Mouse (Mus musculus): Measurements from ENCODE around the gene Rpl35a. TPM values are rescaled to one million over a fixed set of nuclear protein-coding genes. Genes with fewer than 3 reads are reported as not detected.
"Not testable (repeated sequence)": the region's sequence is repeated elsewhere in the genome, so short reads cannot be mapped to it uniquely, and the experiment has no call there.

The Rpl35a gene
- total RNA-seq (2022) = 100 to 1,000 TPM; 315 to 399 (median 349) TPM

- peak; percentile 78 to 88 for DNase-seq (ENCODE audit: low spot score in 2 of 2)
These were observed at the start of gene Rpl35a, which contains the start of gene Iqcg for GRCm38 (mm10) chr16:33056095-33056785. Rpl35a (plus strand) TSS chr16:33056453. Iqcg (minus strand) TSS chr16:33056218.

GRCm38 (mm10) chr16:33006888-33007287 lies 49.4 kb upstream of the Rpl35a start:
- no peak for DNase-seq (ENCODE audit: low spot score in 2 of 2)

- DNase-seq (ENCODE audit: low spot score in 2 of 2) = no peak
These were observed 48.8 kb upstream of the Rpl35a start for GRCm38 (mm10) chr16:33007436-33007835.

- DNase-seq (ENCODE audit: low spot score in 2 of 2) = peak in 1 of 2 experiments; percentile 26
These were observed 46.1 kb upstream of the Rpl35a start for GRCm38 (mm10) chr16:33010166-33010565.

- no peak for DNase-seq (ENCODE audit: low spot score in 2 of 2)
These were observed 42.5 kb upstream of the Rpl35a start for GRCm38 (mm10) chr16:33013801-33014200.

- no peak for DNase-seq (ENCODE audit: low spot score in 2 of 2)
These were observed 41.3 kb upstream of the Rpl35a start for GRCm38 (mm10) chr16:33014921-33015320.

GRCm38 (mm10) chr16:33015396-33015907 lies 40.8 kb upstream of the Rpl35a start:
- no peak for DNase-seq (ENCODE audit: low spot score in 2 of 2)

GRCm38 (mm10) chr16:33015986-33016385 lies 40.3 kb upstream of the Rpl35a start:
- no peak for DNase-seq (ENCODE audit: low spot score in 2 of 2)

- no peak for DNase-seq (ENCODE audit: low spot score in 2 of 2)
These were observed 38.4 kb upstream of the Rpl35a start for GRCm38 (mm10) chr16:33017677-33018349.

- DNase-seq (ENCODE audit: low spot score in 2 of 2) = no peak
These were observed 37.0 kb upstream of the Rpl35a start for GRCm38 (mm10) chr16:33019117-33019770.

- DNase-seq (ENCODE audit: low spot score in 2 of 2) = no peak
These were observed 34.9 kb upstream of the Rpl35a start for GRCm38 (mm10) chr16:33021381-33021780.

GRCm38 (mm10) chr16:33023750-33024149 lies 32.5 kb upstream of the Rpl35a start:
- peak; percentile 43 to 60 for DNase-seq (ENCODE audit: low spot score in 2 of 2)

GRCm38 (mm10) chr16:33024456-33025104 lies 31.7 kb upstream of the Rpl35a start:
- DNase-seq (ENCODE audit: low spot score in 2 of 2) = no peak

GRCm38 (mm10) chr16:33026357-33026756 lies 29.9 kb upstream of the Rpl35a start:
- DNase-seq (ENCODE audit: low spot score in 2 of 2) = no peak

- no peak for DNase-seq (ENCODE audit: low spot score in 2 of 2)
These were observed 20.2 kb upstream of the Rpl35a start for GRCm38 (mm10) chr16:33036006-33036405.

- DNase-seq (ENCODE audit: low spot score in 2 of 2) = no peak
These were observed 13.6 kb upstream of the Rpl35a start for GRCm38 (mm10) chr16:33042682-33043081.

GRCm38 (mm10) chr16:33043268-33043667 lies 13.0 kb upstream of the Rpl35a start:
- no peak for DNase-seq (ENCODE audit: low spot score in 2 of 2)

- no peak for DNase-seq (ENCODE audit: low spot score in 2 of 2)
These were observed 8.2 kb upstream of the Rpl35a start for GRCm38 (mm10) chr16:33048004-33048403.

- no peak for DNase-seq (ENCODE audit: low spot score in 2 of 2)
These were observed 7.6 kb upstream of the Rpl35a start for GRCm38 (mm10) chr16:33048686-33049085.

GRCm38 (mm10) chr16:33049809-33050208 lies 6.4 kb upstream of the Rpl35a start:
- no peak for DNase-seq (ENCODE audit: low spot score in 2 of 2)

- no peak for DNase-seq (ENCODE audit: low spot score in 2 of 2)
These were observed 3.1 kb upstream of the Rpl35a start for GRCm38 (mm10) chr16:33053141-33053540.

GRCm38 (mm10) chr16:33054927-33055326 lies 1.3 kb upstream of the Rpl35a start:
- not testable (repeated sequence) for DNase-seq (ENCODE audit: low spot score in 2 of 2)
